Mouse (Mus musculus) thymus, postnatal 25 days (tissue): ENCODE data around the gene Glg1.

Experiments
- DNase-seq: peaks from one replicate; pipeline ENCODE4 v3.0.0; 2022

The Glg1 gene

DNA sequence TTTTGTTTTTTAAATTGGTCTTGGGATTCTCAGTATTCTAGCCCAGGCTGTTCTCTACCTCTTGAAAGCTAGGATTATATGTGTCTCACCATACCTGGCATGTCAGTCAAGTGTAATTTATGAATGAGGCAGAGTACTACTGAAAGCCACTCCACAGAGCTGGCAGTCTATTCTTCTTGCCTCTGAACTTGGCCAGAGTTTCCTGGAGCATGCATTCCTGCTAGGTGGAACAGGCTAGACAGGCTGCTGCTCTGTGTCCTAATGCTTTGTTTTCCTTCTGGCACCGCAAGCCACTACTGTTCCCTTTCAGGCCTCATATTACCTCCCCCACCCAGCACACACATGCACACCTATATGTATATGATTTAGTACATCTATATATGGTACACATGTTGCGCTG, 128.3 kb downstream of the Glg1 start:
- DNase-seq = no peak

DNA sequence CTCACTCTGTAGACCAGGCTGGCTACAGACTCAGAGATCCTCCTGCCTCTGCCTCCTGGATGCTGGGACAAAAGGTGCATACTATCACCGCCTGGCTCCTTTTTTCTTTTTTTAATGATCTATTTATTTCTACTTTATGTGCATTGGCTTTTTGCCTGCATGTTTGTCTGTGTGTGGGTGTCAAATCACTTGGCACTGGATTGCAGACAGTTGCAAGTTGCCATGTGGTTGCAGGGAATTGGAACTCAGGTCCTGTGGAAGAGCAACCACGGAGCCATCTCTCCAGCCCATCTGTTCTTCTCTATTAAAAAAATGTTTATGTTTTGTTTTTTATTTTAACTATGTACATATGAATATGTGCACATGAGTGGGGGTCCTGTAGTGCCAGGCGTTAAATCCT, 139.5 kb downstream of the Glg1 start:
- DNase-seq = no peak

DNA sequence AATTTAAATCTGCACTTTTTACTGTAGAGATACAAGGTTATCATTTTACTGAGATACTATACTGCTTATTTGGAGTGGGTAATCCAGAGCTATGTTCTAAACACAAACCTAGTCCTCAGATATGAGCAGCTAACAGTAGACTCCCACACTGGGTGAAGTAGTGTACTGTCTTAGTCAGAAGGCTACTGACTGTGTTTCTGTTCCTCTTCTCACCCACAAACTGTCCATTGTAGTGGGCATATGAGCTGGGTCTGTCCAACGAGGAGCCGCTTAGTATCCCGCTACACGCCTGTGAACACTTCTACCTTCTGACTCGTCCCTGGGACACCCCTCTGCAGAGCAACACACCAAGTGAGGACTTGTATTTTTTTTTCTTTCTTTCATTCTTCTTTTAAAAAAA, 144.1 kb downstream of the Glg1 start:
- DNase-seq = no peak
